Mouse (Mus musculus) ES-Bruce4 (cell line): ENCODE measurements around the gene Mybl2.

Experiments used
- CTCF ChIP-seq: IDR thresholded peaks from one replicate; pipeline ENCODE4 v1.8.1; 2011; ENCODE audit warnings: low read depth, low read length
- EP300 ChIP-seq: IDR thresholded peaks from 2 replicates; pipeline ENCODE4 v1.6.1; 2011; ENCODE audit warnings: low read depth, low read length; ENCODE audit not compliant: insufficient read depth
- POLR2A ChIP-seq: IDR thresholded peaks from one replicate; pipeline ENCODE4 v1.8.1; 2011; ENCODE audit warnings: low read length; ENCODE audit not compliant: insufficient read depth

DNA sequence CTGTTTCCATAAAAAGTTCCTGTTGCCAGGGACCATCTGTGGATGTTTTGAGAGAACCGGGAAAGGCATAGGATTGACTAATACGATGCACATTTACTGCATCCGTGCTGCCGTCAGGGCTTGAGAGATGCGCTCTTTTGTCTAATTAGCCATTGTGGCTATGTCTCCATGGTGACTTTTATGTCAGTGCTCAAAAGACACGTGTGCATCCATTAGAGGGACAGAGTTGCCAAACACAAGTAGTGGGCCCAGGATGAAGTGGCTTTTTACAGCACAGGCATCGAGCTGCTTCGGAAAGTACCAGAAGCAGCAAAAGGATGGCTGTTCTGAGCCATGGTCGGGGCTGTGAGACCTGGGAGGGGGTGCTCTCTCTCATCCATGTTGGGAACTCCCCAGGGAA, 53.9 kb downstream of the Mybl2 start:
- TF ChIP-seq EP300, result no peak
- TF ChIP-seq POLR2A, result no peak
- TF ChIP-seq CTCF, result no peak
